Mouse (Mus musculus) heart, postnatal 14 days (tissue): Measurements from ENCODE around the gene Slc25a4. TPM values are rescaled to one million over a fixed set of nuclear protein-coding genes. Genes with fewer than 3 reads are reported as not detected.

Experiments
- DNase-seq, 2 experiments: peaks; one replicate each; pipeline ENCODE4 v3.0.0; 2021 to 2022
- intact Hi-C: fragments of 180-260 bp; cut with DNase I; formaldehyde crosslinking; loops from one replicate; pipeline ENCODE4 v1.15.1; 2025
- microRNA-seq, 2 experiments: library from miRNA; unstranded; fragments of <30 nt; microRNA quantifications; one replicate each; pipeline ENCODE4 v1.2.0; 2021 to 2022
- total RNA-seq, 2 experiments: library from RNA; stranded (reverse); gene quantifications; 2 replicates each; pipeline ENCODE4 v1.2.3; 2021

Gene Slc25a4
- total RNA-seq, 2 experiments from 2014 or later = 4,839 to 4,843 TPM

- intact Hi-C loops = no loop called here
- peak; percentile 68 to 86 for DNase-seq
These were observed 2.7 kb downstream of the Slc25a4 start for GRCm38 (mm10) chr8:46208354-46208753.

DNA sequence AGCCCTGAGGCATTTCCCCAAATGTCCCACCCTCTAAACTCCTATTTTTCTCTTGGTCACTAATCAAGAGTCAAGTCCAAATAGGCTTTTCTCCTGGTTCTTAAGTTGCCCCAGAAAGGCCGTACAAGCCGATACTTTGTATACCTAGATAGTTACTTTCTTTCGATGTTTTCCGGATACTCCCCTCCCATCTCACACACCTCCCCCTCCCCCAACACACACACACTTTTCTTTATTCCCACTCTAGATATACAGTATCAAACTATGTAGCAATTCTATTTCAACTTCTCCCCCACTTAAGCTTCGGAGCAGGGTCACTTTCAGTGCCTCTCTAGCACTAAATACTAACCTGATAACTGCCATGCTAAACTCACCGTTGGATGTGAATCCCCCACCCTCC is 5.0 kb downstream of the Slc25a4 start:
- intact Hi-C loops = no loop called here

GRCm38 (mm10) chr8:46204974-46205640 is 6.0 kb downstream of the Slc25a4 start:
- intact Hi-C loops = no loop called here
- no peak for DNase-seq

More for the DNA sequence above, 5.0 kb downstream of the Slc25a4 start:
- no peak for DNase-seq

DNA sequence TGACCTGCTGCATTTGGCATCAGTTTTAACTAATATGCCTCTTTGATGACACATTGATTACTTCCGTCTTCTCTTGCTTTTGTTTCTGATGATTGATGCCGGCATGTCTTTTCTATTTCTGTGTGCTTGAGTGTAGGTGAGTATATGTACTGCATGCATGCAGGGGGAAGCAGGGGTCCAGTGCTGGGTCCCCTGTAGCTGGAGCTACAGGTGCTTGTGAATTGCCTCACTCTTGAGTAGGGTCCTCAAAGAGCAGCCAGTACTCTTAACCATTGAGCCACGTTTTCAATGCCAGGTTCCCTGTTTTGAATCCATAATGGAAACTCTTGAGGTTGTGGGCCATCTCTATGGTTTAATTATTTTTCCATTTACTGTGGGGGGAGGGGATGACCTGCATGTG is 6.8 kb downstream of the Slc25a4 start:
- intact Hi-C loops = no loop called here
- no peak for DNase-seq

DNA sequence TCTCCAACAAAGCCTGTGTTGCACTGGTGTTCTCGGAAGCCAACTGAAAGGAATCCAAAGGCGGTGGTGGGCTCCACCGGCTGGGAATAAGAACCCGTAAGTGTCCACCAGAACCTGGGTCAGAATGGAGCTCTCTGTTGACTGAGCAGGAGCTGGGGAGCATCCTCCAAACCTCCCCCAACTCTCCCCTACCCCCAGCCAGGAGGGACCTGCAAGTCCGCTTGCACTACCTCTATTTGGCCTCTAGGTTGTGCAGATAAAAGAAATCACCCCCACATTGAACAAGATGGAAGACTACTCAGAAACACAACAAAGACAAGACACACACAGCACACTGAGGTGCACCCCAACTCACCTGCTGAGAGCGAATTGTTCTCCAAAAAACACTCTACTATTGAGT is 8.7 kb downstream of the Slc25a4 start:
- DNase-seq = peak in 1 of 2 experiments; percentile 45
- intact Hi-C loops = no loop called here

DNA sequence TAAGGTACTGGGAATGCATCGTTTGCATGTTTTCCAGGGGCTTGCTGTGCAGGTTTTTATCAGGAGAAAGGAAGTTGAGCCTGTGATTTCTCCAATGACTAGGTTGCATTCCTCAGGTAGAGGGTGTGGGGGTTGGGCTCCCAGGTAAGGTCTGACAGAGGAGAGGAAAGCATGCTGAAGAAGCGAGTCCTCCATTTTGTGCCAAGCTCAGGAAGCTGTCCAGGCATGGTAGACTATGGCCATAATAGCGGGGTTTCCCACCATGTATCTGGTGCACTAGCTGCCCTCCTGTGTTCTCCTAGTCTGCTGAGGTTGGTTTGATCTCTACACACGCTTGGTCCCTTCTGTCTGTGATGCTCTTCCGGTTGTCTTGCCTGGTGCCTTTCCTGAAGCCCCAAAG is 13.4 kb downstream of the Slc25a4 start:
- intact Hi-C loops = no loop called here
- DNase-seq = no peak

- intact Hi-C loops = no loop called here
- no peak for DNase-seq
These were observed 14.2 kb downstream of the Slc25a4 start for GRCm38 (mm10) chr8:46196877-46197276.

DNA sequence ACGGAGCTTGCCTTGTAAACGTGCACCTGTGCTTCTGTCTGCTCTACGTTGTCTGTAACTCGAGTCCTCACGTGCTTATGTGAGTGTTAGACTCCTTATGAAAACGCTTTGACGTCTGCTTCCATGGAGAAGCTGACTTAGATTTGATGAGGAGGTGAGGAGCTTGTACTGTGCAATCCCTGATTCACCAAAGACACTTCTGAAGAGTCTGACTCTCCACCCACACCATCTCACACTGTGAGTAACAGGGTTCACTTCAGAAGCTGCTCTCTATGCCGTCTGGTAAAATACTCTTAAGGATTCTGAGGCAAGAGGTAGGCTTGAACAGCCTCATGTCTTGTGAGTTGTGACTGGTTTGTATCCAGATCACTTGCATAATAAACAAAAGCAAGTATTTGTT is 18.0 kb downstream of the Slc25a4 start:
- no peak for DNase-seq
- intact Hi-C loops = no loop called here

DNA sequence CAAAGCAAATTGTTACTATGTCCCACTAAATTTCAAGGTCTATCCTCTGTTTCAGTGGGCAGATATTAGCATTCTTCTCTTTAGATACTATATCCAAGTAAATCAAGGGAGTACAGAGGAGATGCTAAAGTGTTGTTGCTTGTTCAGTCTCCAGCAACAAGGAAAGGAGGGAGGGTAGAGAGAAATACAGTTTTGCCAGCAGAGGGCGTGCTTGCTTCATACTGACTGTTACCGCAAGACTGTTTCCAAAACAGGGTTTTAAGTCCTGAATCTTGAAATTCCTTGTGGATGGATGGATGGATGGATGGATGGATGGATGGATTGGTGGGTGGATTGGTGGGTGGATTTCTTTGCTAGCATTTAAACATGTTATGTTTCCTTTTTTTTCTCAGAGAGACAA is 25.7 kb downstream of the Slc25a4 start:
- intact Hi-C loops = loop anchor here (2.0 to 5.0 kb wide), 3 partner anchors 51 to 122 kb away; no protein-coding TSS in a partner anchor
- peak; percentile 62 to 80 for DNase-seq

GRCm38 (mm10) chr8:46180136-46180535 is 30.9 kb downstream of the Slc25a4 start:
- no peak for DNase-seq

DNA sequence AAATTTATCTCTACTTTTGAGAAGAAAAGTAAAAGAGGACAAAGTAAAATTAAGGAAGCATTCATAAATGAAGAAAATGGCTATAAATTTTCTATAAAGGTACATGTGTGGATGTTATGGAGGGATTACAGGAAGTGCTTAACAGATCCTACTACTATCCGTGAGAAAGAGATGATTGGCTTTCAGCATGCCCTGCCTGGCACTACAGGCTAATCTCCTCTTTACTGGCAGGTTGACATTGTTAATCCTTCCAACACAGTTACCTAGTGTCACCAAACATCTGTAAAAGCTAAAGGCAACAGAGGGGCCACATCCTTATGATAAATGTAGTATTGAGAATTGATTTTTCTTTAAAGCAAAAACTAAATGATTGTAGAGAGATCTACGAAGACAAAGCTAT is 37.4 kb downstream of the Slc25a4 start:
- no peak for DNase-seq
- intact Hi-C loops = no loop called here

More at GRCm38 (mm10) chr8:46180136-46180535, 30.9 kb downstream of the Slc25a4 start:
- intact Hi-C loops = loop anchor here (5.0 kb wide), 1 partner anchor 367 kb away; no protein-coding TSS in a partner anchor

DNA sequence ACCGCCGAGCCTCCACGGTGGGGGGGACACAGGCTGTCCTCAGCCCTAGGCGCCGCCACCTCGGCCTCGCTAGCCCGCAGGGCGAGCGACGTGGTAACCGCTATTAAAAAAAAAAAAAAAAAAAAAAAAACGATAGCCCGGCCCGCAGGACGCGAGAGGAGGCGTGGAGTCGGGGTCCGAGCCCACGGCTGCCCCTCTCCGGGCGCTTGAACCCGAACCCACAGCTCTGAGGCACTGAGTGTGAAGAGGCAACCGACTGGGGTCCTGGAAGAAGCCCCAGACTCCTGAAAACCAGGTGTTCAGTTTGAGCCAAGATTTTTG is 47.3 kb downstream of the Slc25a4 start:
- intact Hi-C loops = loop anchor here (5.0 kb wide), 1 partner anchor 167 kb away; the partner anchor contains the start of gene Lrp2bp

GRCm38 (mm10) chr8:46162953-46163869 is 47.9 kb downstream of the Slc25a4 start:
- peak; percentile 97 for DNase-seq
- intact Hi-C loops = loop anchor here (5.0 kb wide), 1 partner anchor 166 kb away; the partner anchor contains the start of gene Lrp2bp

More for the DNA sequence above, 47.3 kb downstream of the Slc25a4 start:
- DNase-seq = no peak

Small RNAs within 50 kb of the gene (microRNA-seq; reads per million reads assigned to microRNA genes)
- 0 reads per million in 2 experiments for gene Gm23812

Other genes starting within 250 kb of the Slc25a4 start
- gene 1700029J07Rik, start 236.0 kb downstream of the Slc25a4 start, total RNA-seq = 1 to 10 TPM in 1 of 2 experiments, under 1 TPM in 1; 0.83 to 1.0 TPM
- gene Ufsp2, start 235.8 kb downstream of the Slc25a4 start, total RNA-seq = 10 to 100 TPM; 32.7 to 33.5 TPM
- 1 to 10 TPM; 1.3 to 2.3 TPM for gene Lrp2bp, start 212.0 kb downstream of the Slc25a4 start, total RNA-seq
- gene Ankrd37, start 205.6 kb downstream of the Slc25a4 start, total RNA-seq = 10 to 100 TPM in 1 of 2 experiments, 1 to 10 TPM in 1; 10.0 to 10.7 TPM
- gene Cfap97, start 59.5 kb downstream of the Slc25a4 start, total RNA-seq = 10 to 100 TPM; 11.4 to 13.0 TPM
- gene Snx25, start 59.1 kb downstream of the Slc25a4 start, total RNA-seq = 10 to 100 TPM; 12.0 to 12.4 TPM
- gene Helt, start 83.4 kb upstream of the Slc25a4 start, total RNA-seq = under 1 TPM; 0.29 to 0.74 TPM